Mouse (Mus musculus): ENCODE results near the gene Fhl1. TPM values are rescaled to one million over a fixed set of nuclear protein-coding genes. Genes with fewer than 3 reads are reported as not detected.

The Fhl1 gene
- polyA plus RNA-seq, 1 experiment from 2014 or later = 212 TPM

GRCm38 (mm10) chrX:56839369-56839768 is 107.8 kb downstream of the Fhl1 start:
- H3K9ac ChIP-seq (ENCODE audit: low read depth, low read length) = no peak overlapping the region
- H3K4me1 ChIP-seq (ENCODE audit: control insufficient read depth, insufficient read depth, low read depth, low read length) = no peaks in the 10 kb centered on the region
- no peaks in the 10 kb centered on the region for H3K27me3 ChIP-seq (replicated peaks; ENCODE audit: control insufficient read depth, insufficient read depth, low read length)
- H3K4me3 ChIP-seq (ENCODE audit: low read length) = no peak overlapping the region
- no peak overlapping the region for H3K27ac ChIP-seq (ENCODE audit: low read depth, low read length)
- ATAC-seq = no peak
- no peaks in the 10 kb centered on the region for H3K9me3 ChIP-seq (ENCODE audit: control insufficient read depth, low read length)
- H3K36me3 ChIP-seq (ENCODE audit: control insufficient read depth, insufficient read depth, low read length) = no peaks in the 10 kb centered on the region
- no peak overlapping the region for H3K4me2 ChIP-seq (ENCODE audit: low read length)

DNA sequence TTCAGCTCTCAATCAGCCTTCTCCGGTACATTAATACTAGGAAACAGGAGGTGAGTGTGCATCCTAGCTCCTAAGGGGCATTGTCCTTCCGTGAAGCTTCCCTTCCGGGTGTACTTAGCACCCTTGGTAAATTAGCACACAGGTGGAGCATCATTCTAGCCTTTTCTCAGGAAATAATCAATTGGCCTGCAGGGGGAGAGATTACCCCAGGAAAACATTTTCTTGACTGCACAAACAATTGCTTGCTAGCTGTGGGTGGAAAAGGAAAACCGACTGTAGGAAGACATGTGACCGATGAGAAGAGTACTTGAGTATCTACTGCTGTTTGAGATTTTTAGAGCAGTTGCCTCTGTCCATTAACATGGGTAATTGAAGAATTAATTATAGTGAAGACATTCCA is 109.7 kb downstream of the Fhl1 start:
- 76% methylated on average over 5 of the region's 5 CpGs for WGBS
- H3K9ac ChIP-seq (ENCODE audit: low read depth, low read length) = no peak overlapping the region
- H3K36me3 ChIP-seq (ENCODE audit: control insufficient read depth, insufficient read depth, low read length) = no peaks in the 10 kb centered on the region
- H3K27ac ChIP-seq (ENCODE audit: low read depth, low read length) = no peak overlapping the region
- H3K4me3 ChIP-seq (ENCODE audit: low read length) = no peak overlapping the region
- no peaks in the 10 kb centered on the region for H3K27me3 ChIP-seq (replicated peaks; ENCODE audit: control insufficient read depth, insufficient read depth, low read length)
- no peaks in the 10 kb centered on the region for H3K4me1 ChIP-seq (ENCODE audit: control insufficient read depth, insufficient read depth, low read depth, low read length)
- no peak overlapping the region for H3K4me2 ChIP-seq (ENCODE audit: low read length)
- H3K9me3 ChIP-seq (ENCODE audit: control insufficient read depth, low read length) = no peaks in the 10 kb centered on the region
- no peak for ATAC-seq

Other genes starting within 250 kb of the Fhl1 start
- not detected in 2 replicates for gene Gm10477, start 207.0 kb upstream of the Fhl1 start, polyA plus RNA-seq (2015; fragmentation: Nextera tagmentation; extraction: Ambion mirVana)
- gene Gm648, start 182.2 kb upstream of the Fhl1 start, polyA plus RNA-seq (2015; fragmentation: Nextera tagmentation; extraction: Ambion mirVana) = 0.15 TPM in 1 of 2 replicates, not detected in the other
- gene Mmgt1, start 133.7 kb upstream of the Fhl1 start, polyA plus RNA-seq (2015; fragmentation: Nextera tagmentation; extraction: Ambion mirVana) = 52.9 and 57.8 TPM in 2 replicates
- 75.7 and 79.0 TPM in 2 replicates for gene Slc9a6, start 122.0 kb upstream of the Fhl1 start, polyA plus RNA-seq (2015; fragmentation: Nextera tagmentation; extraction: Ambion mirVana)
- 0.40 and 0.51 TPM in 2 replicates for gene Map7d3, start 90.5 kb downstream of the Fhl1 start, polyA plus RNA-seq (2015; fragmentation: Nextera tagmentation; extraction: Ambion mirVana)
- not detected in 2 replicates for gene Adgrg4, start 138.4 kb downstream of the Fhl1 start, polyA plus RNA-seq (2015; fragmentation: Nextera tagmentation; extraction: Ambion mirVana)

Data from hindbrain, embryonic 16.5 days (tissue).